Mouse (Mus musculus): ENCODE measurements around the gene Sec22b. TPM values are rescaled to one million over a fixed set of nuclear protein-coding genes. Genes with fewer than 3 reads are reported as not detected.

The Sec22b gene
- polyA plus RNA-seq, 1 experiment from 2014 or later: 106 TPM

DNA sequence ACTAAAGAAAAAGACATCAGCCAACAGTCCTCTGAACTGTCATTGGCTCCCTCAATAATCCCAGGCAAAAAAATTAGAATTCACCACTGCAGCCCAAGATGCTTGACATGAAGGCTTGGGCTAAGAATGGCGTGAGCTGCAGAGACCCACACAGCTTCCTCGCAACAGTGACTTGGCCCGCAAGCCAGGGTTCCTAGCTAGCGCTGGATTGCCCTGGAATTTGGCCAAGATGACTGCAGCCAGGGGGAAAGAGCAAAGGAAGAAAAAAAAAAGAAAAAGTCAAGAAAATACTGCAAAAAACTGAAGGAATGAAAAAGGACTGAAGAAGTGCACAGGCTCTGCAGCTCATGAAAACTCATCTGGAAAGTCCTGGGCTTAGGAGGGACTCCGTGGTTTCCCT lies 43.5 kb downstream of the Sec22b start:
- no peak for ATAC-seq
- no peaks in the 10 kb centered on the region for H3K9me3 ChIP-seq (replicated peaks)
- peaks cover 30% of the 10 kb centered on the region for H3K4me1 ChIP-seq
- 0 out of 2 replicates have a peak, but pooled peaks cover 2% of the 10 kb centered on the region for H3K27me3 ChIP-seq
- no peak overlapping the region for H3K4me3 ChIP-seq
- no peak overlapping the region for H3K9ac ChIP-seq
- WGBS: 75% methylated on average over 5 of the region's 5 CpGs
- no peak overlapping the region for H3K4me2 ChIP-seq
- no peak overlapping the region for H3K27ac ChIP-seq
- no peaks in the 10 kb centered on the region for H3K36me3 ChIP-seq (ENCODE audit: poor library complexity, severe bottlenecking)

DNA sequence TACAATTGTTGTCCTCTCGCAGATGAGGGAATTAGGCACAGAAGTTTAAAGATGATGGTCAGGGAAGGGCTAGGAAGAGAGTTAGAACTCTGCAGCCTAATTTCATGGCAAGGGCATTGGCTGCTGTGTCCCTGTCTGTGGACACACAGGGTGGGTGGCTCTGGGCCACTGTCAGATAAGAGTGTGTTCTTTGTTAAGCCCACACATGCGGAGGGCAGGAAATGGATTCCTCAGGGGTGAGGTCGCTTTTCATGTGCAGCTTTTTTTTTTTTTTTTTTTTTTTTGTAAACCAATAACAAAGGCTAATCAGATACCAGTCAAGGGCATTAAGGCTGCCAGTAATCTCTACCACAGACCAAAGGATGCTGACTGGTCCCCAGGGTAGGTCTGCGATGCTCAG lies 45.4 kb downstream of the Sec22b start:
- Histone ChIP-seq H3K4me3 (no peak overlapping the region), H3K27me3 (0 out of 2 replicates have a peak, but pooled peaks cover 2% of the 10 kb centered on the region), H3K9ac (no peak overlapping the region), H3K36me3 (ENCODE audit: poor library complexity, severe bottlenecking) (no peaks in the 10 kb centered on the region), H3K4me2 (no peak overlapping the region), H3K9me3 (replicated peaks) (no peaks in the 10 kb centered on the region), H3K27ac (no peak overlapping the region), H3K4me1 (peaks cover 11% of the 10 kb centered on the region)
- 36% methylated on average over 4 of the region's 4 CpGs for WGBS
- ATAC-seq: no peak

DNA sequence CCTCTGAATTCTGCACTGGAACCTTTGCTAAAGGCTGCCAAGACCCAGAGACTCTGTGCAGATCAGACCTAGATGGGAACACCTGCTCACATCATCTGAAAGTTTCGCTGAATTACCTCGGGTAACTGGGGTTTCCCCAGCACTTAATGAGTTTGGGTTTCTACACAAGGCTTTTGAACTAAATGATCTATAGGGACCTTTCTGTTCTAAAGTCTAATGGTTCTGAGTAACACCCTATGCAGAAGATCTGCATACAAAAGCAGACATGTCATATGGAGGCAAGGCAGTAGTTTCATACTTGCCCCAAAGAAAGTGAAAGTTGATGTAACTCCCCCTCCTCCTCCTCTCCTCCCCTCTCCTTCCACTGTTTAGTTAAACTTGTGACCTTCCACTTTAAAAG lies 47.5 kb downstream of the Sec22b start:
- Histone ChIP-seq H3K27ac (no peak overlapping the region), H3K4me2 (no peak overlapping the region), H3K4me3 (no peak overlapping the region), H3K9ac (no peak overlapping the region), H3K36me3 (ENCODE audit: poor library complexity, severe bottlenecking) (no peaks in the 10 kb centered on the region), H3K9me3 (replicated peaks) (no peaks in the 10 kb centered on the region), H3K4me1 (no peaks in the 10 kb centered on the region), H3K27me3 (no peaks in the 10 kb centered on the region)
- no peak for ATAC-seq
- 74% methylated on average over 2 of the region's 2 CpGs for WGBS

DNA sequence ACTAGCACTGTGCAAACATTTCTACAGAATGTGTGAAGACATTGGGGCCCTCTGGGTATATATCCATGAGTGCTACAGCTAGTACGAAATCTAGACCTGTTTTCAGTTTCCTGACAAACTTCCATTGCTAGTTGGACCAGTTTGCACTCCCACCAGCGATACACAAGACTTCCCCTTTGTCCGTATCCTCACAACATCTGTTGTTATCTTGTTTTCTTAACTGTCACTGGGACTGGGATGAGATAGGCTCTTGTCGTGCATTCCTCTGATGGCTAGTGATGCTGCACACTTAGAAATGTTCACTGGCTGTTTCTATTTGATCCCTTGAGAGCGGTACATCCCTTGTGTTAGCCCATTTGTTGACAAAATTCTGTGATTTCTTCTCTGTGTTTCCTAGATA lies 49.0 kb downstream of the Sec22b start:
- Histone ChIP-seq H3K4me2 (no peak overlapping the region), H3K27me3 (no peaks in the 10 kb centered on the region), H3K27ac (no peak overlapping the region), H3K36me3 (ENCODE audit: poor library complexity, severe bottlenecking) (no peaks in the 10 kb centered on the region), H3K4me1 (no peaks in the 10 kb centered on the region), H3K9me3 (replicated peaks) (no peaks in the 10 kb centered on the region), H3K9ac (no peak overlapping the region), H3K4me3 (no peak overlapping the region)
- no peak for ATAC-seq
- 80% methylated on average over 5 of the region's 5 CpGs for WGBS

DNA sequence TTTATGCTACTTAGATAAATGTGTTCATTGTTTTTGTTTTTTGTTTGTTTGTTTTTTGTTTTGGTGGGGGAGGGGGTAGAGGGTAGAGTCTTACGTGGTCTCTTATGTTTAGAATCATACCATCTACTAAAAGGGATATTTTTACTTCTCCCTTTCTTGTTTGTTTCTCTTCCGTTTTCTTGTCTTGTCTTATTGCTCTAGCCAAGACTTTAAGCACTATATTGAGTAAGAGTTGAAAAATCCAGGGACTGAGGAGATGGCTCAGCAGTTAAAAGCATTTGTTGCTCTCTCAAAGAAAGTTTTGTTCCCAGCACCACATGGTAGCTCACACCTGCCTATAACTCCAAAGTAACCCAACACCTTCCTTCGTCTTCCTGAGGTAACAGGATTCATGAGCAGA lies 50.1 kb downstream of the Sec22b start:
- no peaks in the 10 kb centered on the region for H3K36me3 ChIP-seq (ENCODE audit: poor library complexity, severe bottlenecking)
- WGBS: 89% methylated on average over 3 of the region's 3 CpGs

DNA sequence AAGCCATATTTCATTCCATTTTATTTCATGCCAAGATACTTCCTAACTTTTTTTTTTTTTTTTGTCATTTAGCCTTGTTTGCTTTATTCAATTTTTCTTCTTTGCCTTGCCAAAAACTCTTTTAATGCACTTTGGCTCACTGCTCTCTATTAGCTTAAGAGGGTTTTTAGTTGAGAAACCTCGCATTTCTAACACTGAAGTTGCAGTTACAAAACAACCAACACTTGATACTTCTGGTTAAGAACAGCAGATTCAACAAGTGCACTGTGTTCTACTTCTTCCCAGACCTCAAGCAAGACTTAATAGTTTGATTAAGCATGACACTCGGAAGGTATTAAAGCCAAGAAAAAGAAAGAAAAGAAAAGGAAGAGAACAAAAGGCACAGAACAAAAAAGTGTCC lies 52.2 kb downstream of the Sec22b start:
- H3K9me3 ChIP-seq (replicated peaks): no peaks in the 10 kb centered on the region
- no peak overlapping the region for H3K27ac ChIP-seq
- WGBS: 81% methylated on average over 2 of the region's 2 CpGs
- H3K36me3 ChIP-seq (ENCODE audit: poor library complexity, severe bottlenecking): no peaks in the 10 kb centered on the region
- no peak overlapping the region for H3K9ac ChIP-seq
- H3K27me3 ChIP-seq: no peaks in the 10 kb centered on the region
- no peak overlapping the region for H3K4me3 ChIP-seq
- no peak for ATAC-seq
- H3K4me1 ChIP-seq: no peaks in the 10 kb centered on the region
- no peak overlapping the region for H3K4me2 ChIP-seq

More for the DNA sequence above, 50.1 kb downstream of the Sec22b start:
- Histone ChIP-seq H3K4me1 (no peaks in the 10 kb centered on the region), H3K4me3 (no peak overlapping the region), H3K4me2 (no peak overlapping the region), H3K9ac (no peak overlapping the region), H3K9me3 (replicated peaks) (no peaks in the 10 kb centered on the region), H3K27ac (no peak overlapping the region), H3K27me3 (no peaks in the 10 kb centered on the region)
- no peak for ATAC-seq

DNA sequence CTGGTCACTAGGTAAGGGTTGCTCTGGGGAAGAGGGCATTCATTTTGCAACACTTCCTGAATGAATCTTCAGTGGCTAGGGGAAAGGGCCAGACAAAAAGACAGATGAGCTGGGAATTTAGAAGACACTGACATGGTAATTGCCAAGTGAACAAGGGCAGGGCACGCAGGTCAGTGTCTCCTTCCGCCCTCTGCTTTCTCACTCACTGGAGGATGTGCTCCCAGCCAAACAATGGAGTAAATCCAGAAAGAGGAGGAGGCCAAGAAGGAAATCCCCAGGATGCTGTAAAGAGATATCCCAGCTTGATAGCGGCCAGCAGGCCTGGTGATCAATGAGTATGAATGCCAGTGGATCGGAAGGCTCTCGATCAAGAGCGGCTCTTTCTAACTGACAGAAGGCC lies 55.3 kb downstream of the Sec22b start:
- Histone ChIP-seq H3K36me3 (ENCODE audit: poor library complexity, severe bottlenecking) (no peaks in the 10 kb centered on the region), H3K27me3 (no peaks in the 10 kb centered on the region), H3K9ac (no peak overlapping the region), H3K4me2 (no peak overlapping the region), H3K9me3 (replicated peaks) (no peaks in the 10 kb centered on the region), H3K4me3 (no peak overlapping the region), H3K27ac (no peak overlapping the region), H3K4me1 (0 out of 2 replicates have a peak, but pooled peaks cover 7% of the 10 kb centered on the region)
- WGBS: 56% methylated on average over 6 of the region's 6 CpGs
- no peak for ATAC-seq

DNA sequence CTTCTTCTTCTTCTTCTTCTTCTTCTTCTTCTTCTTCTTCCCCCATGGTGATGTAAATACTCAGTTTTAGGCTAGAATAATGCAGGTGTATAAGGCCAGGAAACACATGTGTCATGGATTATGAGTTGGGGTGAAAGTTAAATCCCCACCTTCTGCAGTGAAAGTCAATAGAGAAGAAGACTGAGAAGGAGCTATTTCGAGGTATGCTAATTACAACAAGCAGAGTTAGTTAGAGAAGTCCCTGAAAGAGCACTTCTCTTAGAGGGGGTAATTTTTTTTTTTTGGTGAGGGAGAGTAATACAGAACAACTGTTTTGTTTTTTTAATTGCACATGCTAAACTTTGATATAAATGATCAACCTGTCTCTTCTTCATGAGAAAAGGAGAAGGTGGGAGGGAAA lies 55.9 kb downstream of the Sec22b start:
- no peak overlapping the region for H3K4me2 ChIP-seq
- 0 out of 2 replicates have a peak, but pooled peaks cover 10% of the 10 kb centered on the region for H3K4me1 ChIP-seq
- no peak overlapping the region for H3K27ac ChIP-seq
- H3K9me3 ChIP-seq (replicated peaks): no peaks in the 10 kb centered on the region
- 63% methylated on average over 1 of the region's 1 CpGs for WGBS
- no peaks in the 10 kb centered on the region for H3K27me3 ChIP-seq
- H3K4me3 ChIP-seq: no peak overlapping the region
- no peak for ATAC-seq
- H3K36me3 ChIP-seq (ENCODE audit: poor library complexity, severe bottlenecking): no peaks in the 10 kb centered on the region
- no peak overlapping the region for H3K9ac ChIP-seq

DNA sequence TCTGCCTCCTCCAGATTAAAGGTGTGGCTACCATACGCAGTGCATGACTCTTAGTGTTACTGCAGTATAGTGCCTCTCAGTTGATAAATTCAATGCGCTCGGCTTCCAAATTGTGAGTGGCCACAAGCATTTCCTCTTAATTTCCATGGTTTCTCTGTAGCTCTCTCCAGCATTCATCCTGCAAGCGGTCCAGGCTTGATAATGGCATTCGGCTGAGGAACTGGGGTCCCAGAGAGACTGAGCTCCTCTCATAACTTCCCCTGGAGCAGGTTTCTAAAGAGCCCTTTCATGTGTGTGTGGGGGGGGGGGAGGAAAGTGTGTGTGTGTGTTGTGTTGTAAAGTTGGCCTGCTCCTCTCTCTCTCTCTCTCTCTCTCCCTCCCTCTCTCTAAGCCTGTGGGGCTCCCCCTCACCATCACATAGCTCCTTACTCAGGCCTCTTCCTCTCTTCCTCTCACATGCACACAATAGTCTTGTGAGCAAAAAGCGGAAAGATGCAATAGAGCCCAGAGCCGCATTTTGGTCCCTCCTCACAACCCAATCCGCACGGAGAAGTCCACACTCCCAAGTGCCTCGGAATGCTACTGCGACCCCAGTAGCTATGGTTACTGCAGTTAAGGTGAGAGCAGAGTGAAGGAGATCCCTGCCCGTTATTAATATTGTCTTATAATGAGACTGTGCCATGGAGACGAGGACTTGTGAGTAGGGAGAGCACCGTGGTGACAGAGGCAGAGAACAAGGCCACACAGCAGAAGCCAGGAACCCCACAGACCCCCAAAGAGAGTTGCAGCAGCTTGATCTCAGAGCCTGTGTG lies 60.0 kb downstream of the Sec22b start:
- Histone ChIP-seq H3K9ac (no peak overlapping the region; the same call in 1 of the 2 replicates), H3K27ac (no peak overlapping the region), H3K4me3 (no peak overlapping the region), H3K4me2 (no peak overlapping the region), H3K27me3 (no peaks in the 10 kb centered on the region), H3K9me3 (replicated peaks) (no peaks in the 10 kb centered on the region), H3K4me1 (0 out of 2 replicates have a peak, but pooled peaks cover 10% of the 10 kb centered on the region), H3K36me3 (ENCODE audit: poor library complexity, severe bottlenecking) (no peaks in the 10 kb centered on the region)
- 49% methylated on average over 14 of the region's 14 CpGs for WGBS
- no peak for ATAC-seq

DNA sequence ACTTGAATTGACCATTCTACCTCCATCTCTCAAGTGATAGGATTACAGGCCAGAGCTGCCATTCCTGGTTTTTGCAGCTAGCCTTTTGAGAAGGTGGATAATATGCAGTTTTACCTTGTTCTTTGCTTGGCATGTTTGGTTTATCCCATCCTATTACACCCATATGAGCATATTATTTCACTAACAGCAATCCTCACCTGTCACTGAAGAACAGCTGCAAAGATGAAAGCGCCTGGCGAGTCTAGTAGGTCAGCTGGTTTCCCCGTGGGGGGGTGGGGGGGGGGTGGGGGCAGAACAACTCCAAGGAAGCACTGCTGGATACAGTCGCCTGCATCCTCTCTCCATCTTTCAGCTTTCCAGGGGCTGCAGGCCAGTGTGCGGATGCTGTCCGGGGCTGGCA lies 61.0 kb downstream of the Sec22b start:
- Histone ChIP-seq H3K27ac (no peak overlapping the region), H3K4me1 (0 out of 2 replicates have a peak, but pooled peaks cover 10% of the 10 kb centered on the region), H3K36me3 (ENCODE audit: poor library complexity, severe bottlenecking) (no peaks in the 10 kb centered on the region), H3K4me2 (no peak overlapping the region), H3K4me3 (no peak overlapping the region), H3K9ac (no peak overlapping the region), H3K9me3 (replicated peaks) (no peaks in the 10 kb centered on the region), H3K27me3 (no peaks in the 10 kb centered on the region)
- ATAC-seq: no peak
- 78% methylated on average over 6 of the region's 6 CpGs for WGBS

DNA sequence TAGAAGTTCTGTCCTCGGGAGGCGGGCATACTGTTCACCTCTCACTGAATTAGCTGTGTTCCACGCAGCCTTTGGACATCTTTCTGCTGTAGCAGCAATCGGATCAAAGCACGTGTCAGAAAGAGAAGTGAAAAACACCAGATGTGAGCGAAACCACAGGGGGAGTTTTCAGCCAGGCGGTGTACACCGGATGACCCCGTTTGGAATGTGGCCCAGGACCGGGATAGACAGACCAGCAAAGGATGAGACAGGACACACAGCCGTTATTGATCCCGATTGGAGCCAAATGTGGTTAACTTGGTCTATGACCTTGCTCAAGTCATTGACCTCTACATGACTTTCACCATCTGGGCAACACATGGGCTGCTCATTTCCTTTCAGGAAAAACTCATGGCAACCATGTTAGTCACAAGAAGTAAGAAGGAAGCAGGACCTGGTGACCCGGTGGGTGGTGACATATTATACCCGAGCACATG lies 63.9 kb downstream of the Sec22b start:
- 91% methylated on average over 14 of the region's 14 CpGs for WGBS
- Histone ChIP-seq H3K4me3 (no peak overlapping the region), H3K9me3 (replicated peaks) (no peaks in the 10 kb centered on the region), H3K27ac (no peak overlapping the region), H3K36me3 (ENCODE audit: poor library complexity, severe bottlenecking) (no peaks in the 10 kb centered on the region), H3K4me2 (no peak overlapping the region), H3K27me3 (no peaks in the 10 kb centered on the region), H3K9ac (no peak overlapping the region), H3K4me1 (0 out of 2 replicates have a peak, but pooled peaks cover 10% of the 10 kb centered on the region)
- no peak for ATAC-seq

DNA sequence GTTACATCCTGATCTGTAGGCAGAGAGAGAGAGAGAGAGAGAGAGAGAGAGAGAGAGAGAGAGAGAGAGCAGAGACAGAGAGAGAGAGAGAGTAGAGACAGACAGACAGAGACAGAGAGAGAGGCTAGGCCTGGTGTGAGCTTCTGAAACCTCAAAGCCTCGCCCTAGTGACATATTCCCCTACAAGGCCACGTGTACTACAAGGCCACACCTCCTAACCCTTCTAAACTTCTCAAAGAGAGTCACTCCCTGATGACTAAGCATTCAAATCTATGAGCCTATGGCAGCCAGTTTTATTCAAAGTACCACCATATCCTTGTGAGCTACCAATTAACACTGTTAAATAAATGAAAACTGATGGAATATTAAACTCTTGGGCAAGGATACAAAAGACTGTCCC lies 66.6 kb downstream of the Sec22b start:
- 61% methylated on average over 2 of the region's 2 CpGs for WGBS
- Histone ChIP-seq H3K4me2 (no peak overlapping the region), H3K9me3 (replicated peaks) (no peaks in the 10 kb centered on the region), H3K4me1 (0 out of 2 replicates have a peak, but pooled peaks cover 3% of the 10 kb centered on the region), H3K27me3 (no peaks in the 10 kb centered on the region), H3K9ac (no peak overlapping the region), H3K4me3 (no peak overlapping the region), H3K27ac (no peak overlapping the region), H3K36me3 (ENCODE audit: poor library complexity, severe bottlenecking) (no peaks in the 10 kb centered on the region)
- ATAC-seq: no peak
